Mouse (Mus musculus): ENCODE data around the gene 0610040J01Rik.

DNA sequence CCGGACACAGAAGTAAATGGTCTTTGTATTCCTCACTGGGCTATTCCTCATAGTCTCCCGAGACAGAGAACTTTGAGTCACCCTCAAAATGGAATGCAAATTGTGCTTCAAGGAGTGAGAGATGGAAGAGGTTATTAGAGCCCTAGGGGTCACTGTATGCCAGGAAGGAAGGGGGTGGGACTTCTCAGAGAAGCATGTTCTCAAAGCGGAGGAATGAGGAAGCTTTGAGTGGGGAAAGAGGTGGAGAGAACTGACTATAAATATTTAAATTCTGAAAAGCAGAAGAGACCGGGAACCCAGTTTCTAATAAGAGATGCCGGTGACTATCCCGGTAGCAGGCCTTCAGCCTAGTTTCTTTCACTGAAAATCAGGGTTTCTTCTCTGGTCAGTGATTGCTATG is 14.8 kb downstream of the 0610040J01Rik start:
- TF ChIP-seq CTCF (IDR thresholded peaks at IDR 0.05; ENCODE audit: low read depth) (no peak), EP300 (IDR thresholded peaks at IDR 0.05; ENCODE audit: low read depth) (no peak)

Data from heart, postnatal 0 days (tissue).